In the genomic region with DNA sequence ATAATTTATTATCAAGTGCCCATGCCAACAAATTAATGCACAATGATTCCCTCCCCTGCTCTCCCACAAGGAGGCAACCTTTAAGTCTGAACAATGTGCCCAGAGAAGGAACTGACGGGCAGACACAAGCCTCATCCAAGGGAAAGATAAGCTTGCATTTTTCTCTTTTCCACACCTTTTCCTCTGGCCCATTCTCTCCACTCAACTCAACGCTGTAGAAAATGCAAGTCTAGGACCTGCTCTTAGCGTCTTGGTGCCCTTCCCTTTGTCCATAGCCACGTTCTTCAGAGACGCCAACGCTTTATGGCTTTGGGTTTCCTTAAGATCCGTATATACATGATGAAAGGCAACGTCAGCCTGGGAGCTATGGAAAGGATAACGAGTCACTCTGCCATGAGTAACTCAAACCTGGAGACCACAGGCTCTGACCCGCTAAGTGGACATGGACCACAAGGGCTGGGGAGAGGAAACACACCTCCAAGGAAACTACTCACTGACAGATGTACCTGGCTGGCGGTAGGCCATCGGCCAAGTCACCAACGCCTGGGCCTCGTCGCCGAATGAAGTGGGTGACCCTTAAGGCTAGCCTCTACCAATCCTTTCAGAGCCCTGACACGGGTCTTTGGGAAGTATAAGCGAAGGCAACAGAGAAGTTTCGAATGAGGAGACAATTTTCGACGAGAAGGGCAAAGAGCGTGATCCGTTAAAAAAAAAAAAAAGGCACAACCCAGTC, we compare ENCODE assay signal across 8 mouse cellular contexts. TPM values are rescaled to one million over a fixed set of nuclear protein-coding genes. Genes with fewer than 3 reads are reported as not detected.
DNase-seq lines count a peak whose midpoint lies in the region; ATAC-seq and TF ChIP-seq lines count a peak whose summit lies in the region.

No protein-coding gene starts in this region.

- peak overlapping the region; percentile 59 for H3K4me2 ChIP-seq in embryonic facial prominence, embryonic 15.5 days (replicated peaks)
- peak overlapping the region; percentile 95 for H3K4me2 ChIP-seq in limb, embryonic 13.5 days (replicated peaks)
- peak overlapping the region; percentile 89 for H3K4me2 ChIP-seq in midbrain, embryonic 11.5 days
- peak overlapping the region; percentile 77 for H3K4me2 ChIP-seq in stomach, postnatal 0 days (replicated peaks; ENCODE audit: low read depth)

- no peak for DNase-seq in left cerebral cortex, adult 2 months (ENCODE audit: extremely low spot score in 1 of 2, low spot score in 2 of 2)
- no peak for DNase-seq in left cerebral cortex, adult 11 months (ENCODE audit: low spot score)
- DNase-seq in hindbrain, embryonic 10.5 days (ENCODE audit: low spot score) = peak; percentile 44
- DNase-seq in midbrain, embryonic 11.5 days (ENCODE audit: low spot score, missing footprints) = peak; percentile 93
- DNase-seq in stomach, postnatal 0 days (ENCODE audit: low spot score) = peak; percentile 51

- H3K9me3 ChIP-seq in embryonic facial prominence, embryonic 15.5 days (replicated peaks) = no peaks in the 10 kb centered on the region
- H3K9me3 ChIP-seq in hindbrain, embryonic 10.5 days = no peaks in the 10 kb centered on the region
- H3K9me3 ChIP-seq in limb, embryonic 13.5 days = no peaks in the 10 kb centered on the region
- no peaks in the 10 kb centered on the region for H3K9me3 ChIP-seq in midbrain, embryonic 11.5 days (ENCODE audit: control insufficient read depth, low read length)
- H3K9me3 ChIP-seq in stomach, postnatal 0 days (ENCODE audit: control insufficient read depth, low read length) = no peaks in the 10 kb centered on the region

- peak; percentile 27 for TF ChIP-seq CTCF in left cerebral cortex, adult 2 months (IDR thresholded peaks at IDR 0.05)
- TF ChIP-seq CTCF in bone marrow, adult 2 months (IDR thresholded peaks at IDR 0.05; ENCODE audit: control insufficient read depth, insufficient read depth, low read length) = no peak
- TF ChIP-seq CTCF in stomach, postnatal 0 days (IDR thresholded peaks at IDR 0.05; ENCODE audit: low read depth) = peak; percentile 57

- H3K4me1 ChIP-seq in bone marrow, adult 2 months (ENCODE audit: control insufficient read depth, insufficient read depth, low read length) = no peaks in the 10 kb centered on the region; the same call in 1 of the 2 replicates
- H3K4me1 ChIP-seq in embryonic facial prominence, embryonic 15.5 days = peaks cover 25% of the 10 kb centered on the region
- H3K4me1 ChIP-seq in hindbrain, embryonic 10.5 days (replicated peaks) = peaks cover 42% of the 10 kb centered on the region
- peaks cover 36% of the 10 kb centered on the region for H3K4me1 ChIP-seq in limb, embryonic 13.5 days
- H3K4me1 ChIP-seq in midbrain, embryonic 11.5 days (ENCODE audit: control insufficient read depth, insufficient read depth, low read length) = peaks cover 12% of the 10 kb centered on the region
- H3K4me1 ChIP-seq in stomach, postnatal 0 days (replicated peaks; ENCODE audit: control insufficient read depth, insufficient read depth) = peaks cover 4% of the 10 kb centered on the region; the same call in 1 of the 2 replicates

- intact Hi-C loops in left cerebral cortex, adult 2 months (cut with DNase I) = no loop called here

- peak overlapping the region; percentile 93 for H3K9ac ChIP-seq in embryonic facial prominence, embryonic 15.5 days
- H3K9ac ChIP-seq in limb, embryonic 13.5 days = peak overlapping the region; percentile 98
- H3K9ac ChIP-seq in midbrain, embryonic 11.5 days (ENCODE audit: low read length) = peak overlapping the region; percentile 94
- H3K9ac ChIP-seq in stomach, postnatal 0 days (ENCODE audit: low read length) = peak overlapping the region; percentile 93

- H3K4me3 ChIP-seq in left cerebral cortex, adult 2 months = peak overlapping the region; percentile 94
- H3K4me3 ChIP-seq in bone marrow, adult 2 months (replicated peaks; ENCODE audit: control insufficient read depth, low read depth, low read length) = peak overlapping the region; percentile 98
- peak overlapping the region; percentile 92 for H3K4me3 ChIP-seq in embryonic facial prominence, embryonic 15.5 days (replicated peaks)
- peak overlapping the region; percentile 95 for H3K4me3 ChIP-seq in hindbrain, embryonic 10.5 days
- peak overlapping the region; percentile 97 for H3K4me3 ChIP-seq in limb, embryonic 13.5 days
- peak overlapping the region; percentile 80 for H3K4me3 ChIP-seq in midbrain, embryonic 11.5 days (ENCODE audit: low read depth, low read length)
- peak overlapping the region; percentile 95 for H3K4me3 ChIP-seq in stomach, postnatal 0 days (ENCODE audit: low read depth, low read length)

- TF ChIP-seq EP300 in stomach, postnatal 0 days (optimal IDR thresholded peaks at IDR 0.05) = no peak

- 0 out of 2 replicates have a peak, but pooled peaks cover 3% of the 10 kb centered on the region for H3K36me3 ChIP-seq in embryonic facial prominence, embryonic 15.5 days
- peaks cover 23% of the 10 kb centered on the region for H3K36me3 ChIP-seq in hindbrain, embryonic 10.5 days
- H3K36me3 ChIP-seq in limb, embryonic 13.5 days = peaks cover 13% of the 10 kb centered on the region
- no peaks in the 10 kb centered on the region for H3K36me3 ChIP-seq in midbrain, embryonic 11.5 days (ENCODE audit: control insufficient read depth, insufficient read depth, low read length)
- H3K36me3 ChIP-seq in stomach, postnatal 0 days (ENCODE audit: control insufficient read depth, insufficient read depth, low read length) = no peaks in the 10 kb centered on the region

- whole genome bisulfite sequencing in bone marrow, adult 2 months = under 1% methylated on average over 23 of the region's 23 CpGs
- under 1% methylated on average over 23 of the region's 23 CpGs for WGBS in embryonic facial prominence, embryonic 15.5 days
- 3% methylated on average over 23 of the region's 23 CpGs for WGBS in hindbrain, embryonic 10.5 days
- under 1% methylated on average over 23 of the region's 23 CpGs for WGBS in limb, embryonic 13.5 days
- WGBS in midbrain, embryonic 11.5 days = 1% methylated on average over 23 of the region's 23 CpGs
- under 1% methylated on average over 23 of the region's 23 CpGs for WGBS in stomach, postnatal 0 days

- H3K27me3 ChIP-seq in embryonic facial prominence, embryonic 15.5 days = no peaks in the 10 kb centered on the region
- H3K27me3 ChIP-seq in hindbrain, embryonic 10.5 days (ENCODE audit: insufficient read depth, poor library complexity, severe bottlenecking) = no peaks in the 10 kb centered on the region
- H3K27me3 ChIP-seq in limb, embryonic 13.5 days = no peaks in the 10 kb centered on the region
- no peaks in the 10 kb centered on the region for H3K27me3 ChIP-seq in midbrain, embryonic 11.5 days (ENCODE audit: control insufficient read depth, insufficient read depth, low read length)
- H3K27me3 ChIP-seq in stomach, postnatal 0 days (ENCODE audit: control insufficient read depth, insufficient read depth, low read length) = no peaks in the 10 kb centered on the region

- H3K27ac ChIP-seq in left cerebral cortex, adult 2 months = peak overlapping the region; percentile 96
- peak overlapping the region; percentile 90; the same call in 1 of the 2 replicates for H3K27ac ChIP-seq in bone marrow, adult 2 months (ENCODE audit: control insufficient read depth, insufficient read depth, low read depth, low read length, poor library complexity)
- peak overlapping the region; percentile 93 for H3K27ac ChIP-seq in embryonic facial prominence, embryonic 15.5 days (replicated peaks)
- peak overlapping the region; percentile 99 for H3K27ac ChIP-seq in hindbrain, embryonic 10.5 days
- H3K27ac ChIP-seq in limb, embryonic 13.5 days = peak overlapping the region; percentile 95
- H3K27ac ChIP-seq in midbrain, embryonic 11.5 days (ENCODE audit: low read depth, low read length) = peak overlapping the region; percentile 81
- peak overlapping the region; percentile 97 for H3K27ac ChIP-seq in stomach, postnatal 0 days (replicated peaks)

- no peak for ATAC-seq in embryonic facial prominence, embryonic 15.5 days (ENCODE audit: insufficient number of reproducible peaks, low FRiP score, low TSS enrichment, low read depth)
- ATAC-seq in limb, embryonic 13.5 days (ENCODE audit: low FRiP score, low read depth) = no peak
- no peak for ATAC-seq in midbrain, embryonic 11.5 days (ENCODE audit: low FRiP score)
- peak; percentile 31 for ATAC-seq in stomach, postnatal 0 days (ENCODE audit: low FRiP score, low TSS enrichment)

- TF ChIP-seq POLR2A in bone marrow, adult 2 months (IDR thresholded peaks at IDR 0.05; ENCODE audit: borderline replicate concordance, control insufficient read depth, low read depth, low read length) = no peak

RNA-seq across cellular contexts. Expression of a gene that starts 28.6 kb away (rescaled TPM):
- 100 to 1,000 TPM; 193 to 215 TPM for total RNA-seq in left cerebral cortex, adult 2 months (2021)
- 14.6 and 25.6 TPM in 2 replicates for polyA plus RNA-seq in bone marrow, adult 2 months (2011; ENCODE audit: insufficient read depth, insufficient read length, low replicate concordance, missing spikeins)
- 161 and 173 TPM in 2 replicates for polyA plus RNA-seq in embryonic facial prominence, embryonic 15.5 days (2015; fragmentation: Nextera tagmentation; extraction: Ambion mirVana)
- 275 and 282 TPM in 2 replicates for polyA plus RNA-seq in hindbrain, embryonic 10.5 days (2016; fragmentation: Nextera tagmentation; extraction: Ambion mirVana)
- 201 and 218 TPM in 2 replicates for polyA plus RNA-seq in limb, embryonic 13.5 days (2015; fragmentation: Nextera tagmentation; extraction: Ambion mirVana)
- 274 and 275 TPM in 2 replicates for polyA plus RNA-seq in midbrain, embryonic 11.5 days (2014; fragmentation: Nextera tagmentation; extraction: Ambion mirVana)
- polyA plus RNA-seq in stomach, postnatal 0 days (2015; fragmentation: Nextera tagmentation; extraction: Ambion mirVana) = 70.8 and 79.0 TPM in 2 replicates

RNA-seq across cellular contexts. Expression of a gene that starts 28.8 kb away (rescaled TPM):
- 100 to 1,000 TPM; 122 to 127 TPM for total RNA-seq in left cerebral cortex, adult 2 months (2021)
- polyA plus RNA-seq in bone marrow, adult 2 months (2011; ENCODE audit: insufficient read depth, insufficient read length, low replicate concordance, missing spikeins) = 9.2 and 19.0 TPM in 2 replicates
- polyA plus RNA-seq in embryonic facial prominence, embryonic 15.5 days (2015; fragmentation: Nextera tagmentation; extraction: Ambion mirVana) = 15.1 and 16.2 TPM in 2 replicates
- polyA plus RNA-seq in hindbrain, embryonic 10.5 days (2016; fragmentation: Nextera tagmentation; extraction: Ambion mirVana) = 6.1 and 7.1 TPM in 2 replicates
- 8.2 and 9.4 TPM in 2 replicates for polyA plus RNA-seq in limb, embryonic 13.5 days (2015; fragmentation: Nextera tagmentation; extraction: Ambion mirVana)
- 8.7 and 8.9 TPM in 2 replicates for polyA plus RNA-seq in midbrain, embryonic 11.5 days (2014; fragmentation: Nextera tagmentation; extraction: Ambion mirVana)
- 6.6 and 6.8 TPM in 2 replicates for polyA plus RNA-seq in stomach, postnatal 0 days (2015; fragmentation: Nextera tagmentation; extraction: Ambion mirVana)

RNA-seq across cellular contexts. Expression of a gene that starts 28.8 kb away (rescaled TPM):
- 10 to 100 TPM; 86.7 to 86.9 TPM for total RNA-seq in left cerebral cortex, adult 2 months (2021)
- 30.9 and 68.0 TPM in 2 replicates for polyA plus RNA-seq in bone marrow, adult 2 months (2011; ENCODE audit: insufficient read depth, insufficient read length, low replicate concordance, missing spikeins)
- 62.1 and 62.3 TPM in 2 replicates for polyA plus RNA-seq in embryonic facial prominence, embryonic 15.5 days (2015; fragmentation: Nextera tagmentation; extraction: Ambion mirVana)
- polyA plus RNA-seq in hindbrain, embryonic 10.5 days (2016; fragmentation: Nextera tagmentation; extraction: Ambion mirVana) = 26.3 and 28.3 TPM in 2 replicates
- polyA plus RNA-seq in limb, embryonic 13.5 days (2015; fragmentation: Nextera tagmentation; extraction: Ambion mirVana) = 40.0 and 40.2 TPM in 2 replicates
- 20.0 and 21.7 TPM in 2 replicates for polyA plus RNA-seq in midbrain, embryonic 11.5 days (2014; fragmentation: Nextera tagmentation; extraction: Ambion mirVana)
- 41.0 and 46.1 TPM in 2 replicates for polyA plus RNA-seq in stomach, postnatal 0 days (2015; fragmentation: Nextera tagmentation; extraction: Ambion mirVana)

RNA-seq across cellular contexts. Expression of a gene that starts 48.0 kb away (rescaled TPM):
- 10 to 100 TPM in 1 of 2 experiments, 1 to 10 TPM in 1; 9.6 to 11.8 TPM for total RNA-seq in left cerebral cortex, adult 2 months (2021)
- polyA plus RNA-seq in bone marrow, adult 2 months (2011; ENCODE audit: insufficient read depth, insufficient read length, low replicate concordance, missing spikeins) = 2.3 and 22.2 TPM in 2 replicates
- polyA plus RNA-seq in embryonic facial prominence, embryonic 15.5 days (2015; fragmentation: Nextera tagmentation; extraction: Ambion mirVana) = 35.3 and 46.1 TPM in 2 replicates
- polyA plus RNA-seq in hindbrain, embryonic 10.5 days (2016; fragmentation: Nextera tagmentation; extraction: Ambion mirVana) = 23.0 and 34.8 TPM in 2 replicates
- polyA plus RNA-seq in limb, embryonic 13.5 days (2015; fragmentation: Nextera tagmentation; extraction: Ambion mirVana) = 17.3 and 19.1 TPM in 2 replicates
- 27.9 TPM in 2 replicates for polyA plus RNA-seq in midbrain, embryonic 11.5 days (2014; fragmentation: Nextera tagmentation; extraction: Ambion mirVana)
- 881 and 1,168 TPM in 2 replicates for polyA plus RNA-seq in stomach, postnatal 0 days (2015; fragmentation: Nextera tagmentation; extraction: Ambion mirVana)

Comparison
In these comparisons a context has a peak if more than half of its experiments do, and no peak if none do; other contexts are left out.
1. DNase-seq: peak in hindbrain, embryonic 10.5 days (single experiment), midbrain, embryonic 11.5 days (single experiment) and stomach, postnatal 0 days (single experiment); none in left cerebral cortex, adult 2 months (0 of 2) and left cerebral cortex, adult 11 months (single experiment).
2. Peak in every context shown above with its lines, with median percentiles within 50 percentile points of each other: H3K27ac ChIP-seq, H3K4me3 ChIP-seq, H3K4me2 ChIP-seq and H3K9ac ChIP-seq.